Mouse (Mus musculus) forebrain, embryonic 11.5 days (tissue): ENCODE measurements at regions not wholly inside any gene's neighbourhood (a gene's known extent, or its start where the extent isn't known, plus 50 kb on each side); places are given as distances from the start of the nearest gene placed in this dataset.

Source experiments
- ATAC-seq: fragments of 200-750 bp; cut with Nextera tagmentation; replicated peaks from 2 replicates; pipeline ENCODE4 v1.8.0; 2017; ENCODE audit warnings: moderate TSS enrichment; ENCODE audit not compliant: low FRiP score
- DNase-seq: peaks from one replicate; pipeline ENCODE4 v3.0.0-alpha.2; 2017; ENCODE audit warnings: low spot score
- H3K27ac ChIP-seq: fragments of 300-500 bp; sonication (generic); 2 replicates; pipeline ENCODE4 v1.5.1; 2014; ENCODE audit warnings: low read depth, low read length
- H3K27me3 ChIP-seq: fragments of 300-500 bp; sonication (generic); 2 replicates; pipeline ENCODE4 v1.6.1; 2014; ENCODE audit warnings: mild to moderate bottlenecking, low read length, mixed read lengths; ENCODE audit not compliant: control insufficient read depth, insufficient read depth
- H3K36me3 ChIP-seq: fragments of 300-500 bp; sonication (generic); 2 replicates; pipeline ENCODE4 v1.6.1; 2014; ENCODE audit warnings: mild to moderate bottlenecking, low read length, moderate library complexity, mixed read lengths; ENCODE audit not compliant: control insufficient read depth, insufficient read depth
- H3K4me1 ChIP-seq: fragments of 300-500 bp; sonication (generic); replicated peaks from 2 replicates; pipeline ENCODE4 v1.6.1; 2014; ENCODE audit warnings: low read length, mixed read lengths; ENCODE audit not compliant: control insufficient read depth, insufficient read depth
- H3K4me2 ChIP-seq: fragments of 300-500 bp; sonication (generic); 2 replicates; pipeline ENCODE4 v1.6.1; 2014; ENCODE audit warnings: low read depth, mild to moderate bottlenecking, low read length, moderate library complexity, mixed read lengths; ENCODE audit not compliant: severe bottlenecking
- H3K4me3 ChIP-seq: fragments of 300-500 bp; sonication (generic); 2 replicates; pipeline ENCODE4 v1.5.1; 2014; ENCODE audit warnings: low read depth, low read length
- H3K9ac ChIP-seq: fragments of 300-500 bp; sonication (generic); 2 replicates; pipeline ENCODE4 v1.6.1; 2014; ENCODE audit warnings: low read length
- H3K9me3 ChIP-seq: fragments of 300-500 bp; sonication (generic); 2 replicates; pipeline ENCODE4 v1.6.1; 2016; ENCODE audit warnings: low read length, mixed read lengths; ENCODE audit not compliant: control insufficient read depth
- WGBS: fragments of 180-500 bp; shearing (Covaris S2); extraction: QIAGEN DNeasy Blood & Tissue Kit; methylation state at CpG from one replicate; pipeline ENCODE4 v1.1.7; 2014; 5-methylcytosine and 5-hydroxymethylcytosine counted together

- no peak overlapping the region for H3K4me3 ChIP-seq
- H3K4me2 ChIP-seq, result no peak overlapping the region
- no peak overlapping the region for H3K9ac ChIP-seq
- no peak overlapping the region for H3K27ac ChIP-seq
- H3K27me3 ChIP-seq, result no peaks in the 10 kb centered on the region
- H3K9me3 ChIP-seq, result no peaks in the 10 kb centered on the region
- ATAC-seq (no peak), DNase-seq (peak; percentile 35)
- 89% methylated on average over 7 of the region's 7 CpGs for WGBS
- no peaks in the 10 kb centered on the region for H3K36me3 ChIP-seq
- no peaks in the 10 kb centered on the region for H3K4me1 ChIP-seq
Observed at GRCm38 (mm10) chr2:174198406-174198971, 85.6 kb upstream of the Gnas start.

- no peak overlapping the region for H3K4me3 ChIP-seq
- H3K4me1 ChIP-seq, result no peaks in the 10 kb centered on the region
- ATAC-seq, result no peak
- H3K27me3 ChIP-seq, result no peaks in the 10 kb centered on the region
- no peak overlapping the region for H3K9ac ChIP-seq
- H3K27ac ChIP-seq, result no peak overlapping the region
- peak; percentile 44 for DNase-seq
- 87% methylated on average over 13 of the region's 13 CpGs for WGBS
- no peak overlapping the region for H3K4me2 ChIP-seq
- H3K36me3 ChIP-seq, result no peaks in the 10 kb centered on the region
- H3K9me3 ChIP-seq, result no peaks in the 10 kb centered on the region
Observed at GRCm38 (mm10) chr2:174199961-174200862, 83.9 kb upstream of the Gnas start.

DNA sequence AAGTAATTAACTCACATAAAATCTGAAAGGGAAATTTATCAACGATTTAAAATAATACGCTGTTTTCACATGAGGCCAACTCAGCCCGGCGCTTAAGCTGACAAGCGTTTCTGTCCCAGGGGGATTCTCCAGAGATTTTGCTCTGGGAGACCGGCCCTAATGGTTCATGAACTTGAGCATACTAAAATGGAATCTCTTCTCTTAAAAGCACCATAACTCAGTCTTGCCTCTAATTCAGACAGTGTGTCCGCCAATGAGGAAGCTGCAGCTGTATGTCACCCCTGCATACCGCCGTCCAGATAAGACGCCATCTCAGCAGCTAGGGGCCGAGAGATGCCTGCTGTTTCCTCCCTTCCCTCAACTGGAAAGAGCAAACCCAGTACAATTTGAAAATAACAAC is 80.7 kb upstream of the Gnas start:
- H3K27ac ChIP-seq, result no peak overlapping the region
- 93% methylated on average over 11 of the region's 11 CpGs for WGBS
- no peaks in the 10 kb centered on the region for H3K4me1 ChIP-seq
- DNase-seq (no peak), ATAC-seq (no peak)
- no peaks in the 10 kb centered on the region for H3K36me3 ChIP-seq
- no peak overlapping the region for H3K4me2 ChIP-seq
- no peak overlapping the region for H3K4me3 ChIP-seq
- H3K9me3 ChIP-seq, result no peaks in the 10 kb centered on the region
- no peaks in the 10 kb centered on the region for H3K27me3 ChIP-seq
- no peak overlapping the region for H3K9ac ChIP-seq

GRCm38 (mm10) chr2:174211681-174212080 is 72.4 kb upstream of the Gnas start:
- WGBS, result 88% methylated on average over 4 of the region's 4 CpGs
- no peaks in the 10 kb centered on the region for H3K9me3 ChIP-seq
- no peak for ATAC-seq
- H3K4me3 ChIP-seq, result no peak overlapping the region
- no peak overlapping the region for H3K9ac ChIP-seq
- no peak overlapping the region for H3K4me2 ChIP-seq
- no peaks in the 10 kb centered on the region for H3K4me1 ChIP-seq
- H3K36me3 ChIP-seq, result no peaks in the 10 kb centered on the region
- no peak for DNase-seq
- no peaks in the 10 kb centered on the region for H3K27me3 ChIP-seq
- no peak overlapping the region for H3K27ac ChIP-seq

DNA sequence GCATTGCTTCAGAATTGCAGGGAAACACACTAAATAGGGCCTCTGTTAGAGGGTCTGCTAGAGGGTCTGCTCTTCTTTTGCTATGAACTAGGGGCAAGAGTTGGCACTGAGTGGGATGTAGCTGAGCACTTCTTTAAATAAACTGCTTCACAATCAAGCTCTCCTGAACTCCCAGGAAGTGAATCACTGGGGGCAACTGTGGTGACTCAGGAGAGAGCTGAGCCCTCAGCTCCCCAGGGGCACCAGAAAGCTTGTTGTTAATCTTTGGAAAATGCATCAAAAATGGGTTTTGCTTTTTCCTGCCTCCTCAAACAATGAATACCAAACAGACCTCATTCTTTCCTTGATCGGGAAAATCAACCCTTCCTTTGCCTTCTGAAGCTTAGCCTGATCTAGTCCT is 57.5 kb upstream of the Gnas start:
- ATAC-seq (no peak), DNase-seq (no peak)
- Histone ChIP-seq H3K9me3 (no peaks in the 10 kb centered on the region), H3K4me1 (no peaks in the 10 kb centered on the region), H3K9ac (no peak overlapping the region), H3K27me3 (no peaks in the 10 kb centered on the region), H3K27ac (no peak overlapping the region), H3K36me3 (no peaks in the 10 kb centered on the region), H3K4me2 (no peak overlapping the region), H3K4me3 (no peak overlapping the region)
- 91% methylated on average over 1 of the region's 1 CpGs for WGBS
